Mouse (Mus musculus) ES-E14 (cell line): ENCODE measurements around the gene Pcbp4. TPM values are rescaled to one million over a fixed set of nuclear protein-coding genes. Genes with fewer than 3 reads are reported as not detected.

ENCODE experiments used
- DNase-seq: peaks from one replicate; pipeline ENCODE4 v3.0.0-alpha.2; 2013; ENCODE audit warnings: low read depth, low spot score
- H3K27ac ChIP-seq: 2 replicates; pipeline ENCODE4 v1.5.1; 2012; ENCODE audit warnings: low read depth, mild to moderate bottlenecking, low read length, moderate library complexity, mixed read lengths; ENCODE audit not compliant: poor library complexity, insufficient read depth, severe bottlenecking
- H3K36me3 ChIP-seq: 2 replicates; pipeline ENCODE4 v1.6.1; 2012; ENCODE audit warnings: mild to moderate bottlenecking, low read length, moderate library complexity, mixed read lengths; ENCODE audit not compliant: control insufficient read depth, poor library complexity, insufficient read depth, severe bottlenecking
- H3K4me1 ChIP-seq, 2 experiments: fragments of 150-350 bp in 1 of 2; sonication (generic) in 1 of 2; 2 replicates each; pipeline ENCODE4 v1.6.1; 2012; ENCODE audit warnings: low read length in 2 of 2, mild to moderate bottlenecking in 1 of 2, mixed read lengths in 1 of 2; ENCODE audit not compliant: control insufficient read depth in 2 of 2, insufficient read depth in 2 of 2, poor library complexity in 1 of 2
- H3K4me3 ChIP-seq, 2 experiments: fragments of 150-350 bp in 1 of 2; sonication (generic) in 1 of 2; 2 replicates each; pipeline ENCODE4 v1.5.1; 2012; ENCODE audit warnings: low read length in 2 of 2, low read depth in 1 of 2, mild to moderate bottlenecking in 1 of 2, mixed read lengths in 1 of 2; ENCODE audit not compliant: insufficient read depth in 1 of 2, poor library complexity in 1 of 2, severe bottlenecking in 1 of 2
- H3K9ac ChIP-seq: 2 replicates; pipeline ENCODE4 v1.6.1; 2012; ENCODE audit warnings: low read depth, mild to moderate bottlenecking, low read length, mixed read lengths; ENCODE audit not compliant: poor library complexity, insufficient read depth, severe bottlenecking
- H3K9me3 ChIP-seq: fragments of 150-350 bp; sonication (generic); 2 replicates; pipeline ENCODE4 v1.6.1; 2012; ENCODE audit warnings: low read depth, mild to moderate bottlenecking, low read length; ENCODE audit not compliant: control insufficient read depth, insufficient read depth
- CHD2 ChIP-seq: IDR thresholded peaks from 2 replicates; pipeline ENCODE4 v1.6.1; 2014; ENCODE audit warnings: mild to moderate bottlenecking, low read depth, low read length, inconsistent platforms
- HCFC1 ChIP-seq: IDR thresholded peaks from 2 replicates; pipeline ENCODE4 v1.6.1; 2012; ENCODE audit warnings: low read length, inconsistent platforms, borderline replicate concordance; ENCODE audit not compliant: insufficient read depth
- MAFK ChIP-seq: IDR thresholded peaks from 2 replicates; pipeline ENCODE4 v1.6.1; 2014; ENCODE audit warnings: mild to moderate bottlenecking, low read depth, low read length, inconsistent platforms; ENCODE audit not compliant: insufficient read depth
- ZC3H11A ChIP-seq: IDR thresholded peaks from 2 replicates; pipeline ENCODE4 v1.6.1; 2012; ENCODE audit warnings: low read depth, mild to moderate bottlenecking, inconsistent platforms, low read length, borderline replicate concordance
- ZNF384 ChIP-seq: IDR thresholded peaks from 2 replicates; pipeline ENCODE4 v1.6.1; 2012; ENCODE audit warnings: low read depth, low read length, inconsistent platforms
- in situ Hi-C, 2 experiments: fragments of 600-800 bp; cut with MboI; formaldehyde crosslinking; loops; one replicate each; pipeline ENCODE4 v1.15.1; 2025; ENCODE audit warnings: low sequenced_read_pairs in 2 of 2, inconsistent platforms in 1 of 2; ENCODE audit not compliant: unreplicated experiment in 2 of 2
- total RNA-seq: library from RNA; depleted of rRNA; stranded (reverse); fragments of 300-350 nt; gene quantifications from 2 replicates; pipeline ENCODE4 v1.2.3, GENCODE M21; 2012

Pcbp4 gene
- total RNA-seq, 1 experiment = 140 TPM

DNA sequence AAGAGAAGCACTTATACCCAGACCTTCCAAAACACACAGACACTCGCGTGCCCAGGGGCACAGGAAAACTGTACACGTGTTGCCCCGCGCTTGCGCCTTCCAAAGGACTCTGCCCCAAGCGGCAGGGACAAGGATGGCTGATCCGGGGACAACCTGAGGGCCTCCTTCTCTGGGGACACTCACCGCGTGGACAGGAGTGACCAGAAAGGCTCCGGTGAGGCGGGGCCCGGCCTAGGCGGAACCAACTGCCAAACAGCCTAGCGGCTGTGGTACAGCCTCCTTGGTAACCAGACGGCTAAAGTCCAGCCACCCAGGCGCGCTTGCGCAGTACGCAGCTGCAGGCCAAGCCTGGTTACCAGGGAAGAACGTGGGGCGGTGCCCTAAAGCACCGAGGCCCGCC lies 5.7 kb upstream of the Pcbp4 start, which contains the start of the genes Abhd14b and Abhd14a:
Gene Abhd14b, plus strand, starts transcription at position 112 of the 400 bp plus-strand sequence.
Gene Abhd14a, minus strand, starts transcription at position 331 of the 400 bp plus-strand sequence.
- Histone ChIP-seq H3K36me3 (no peaks in the 10 kb centered on the region), H3K9me3 (no peaks in the 10 kb centered on the region), H3K9ac (peak within 1 kb of the TSS; percentile 75), H3K4me1 (peaks cover 7 to 24% of the 10 kb centered on the region in 2 experiments; a peak in 3 of 4 replicates), H3K4me3 (peak within 1 kb of the TSS; percentile 76 to 82), H3K27ac (no peak within 1 kb of the TSS)
- TF ChIP-seq MAFK = no peak
- no peak for TF ChIP-seq HCFC1
- no peak for TF ChIP-seq CHD2
- TF ChIP-seq ZNF384 = no peak
- TF ChIP-seq ZC3H11A = no peak
- DNase-seq = peak; percentile 73
- in situ Hi-C loops = no loop called here

DNA sequence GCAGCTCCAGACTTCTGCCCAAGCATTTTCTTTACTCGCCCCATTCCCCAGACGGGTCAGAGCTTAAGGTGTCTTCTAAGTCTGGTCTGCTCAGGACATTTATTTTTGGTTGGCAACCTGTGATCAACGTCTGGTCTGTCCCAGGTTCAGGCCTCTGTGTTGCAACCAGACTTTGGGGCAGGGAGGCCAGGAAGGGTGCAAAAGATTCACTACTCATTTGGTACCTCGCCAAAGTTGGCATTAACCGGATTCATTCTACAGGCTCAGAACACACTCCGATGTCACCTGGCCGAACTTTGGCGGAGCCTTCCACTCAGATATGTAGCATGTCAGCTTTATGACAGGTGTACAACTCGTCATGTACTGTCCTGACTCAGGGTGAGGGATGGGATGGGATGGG lies 5.1 kb upstream of the Pcbp4 start:
- H3K27ac ChIP-seq = no peak overlapping the region
- TF ChIP-seq HCFC1 = no peak
- TF ChIP-seq CHD2 = no peak
- TF ChIP-seq MAFK = no peak
- no peak for TF ChIP-seq ZC3H11A
- no peak for TF ChIP-seq ZNF384
- no peaks in the 10 kb centered on the region for H3K9me3 ChIP-seq
- in situ Hi-C loops = no loop called here
- H3K4me3 ChIP-seq = peak overlapping the region in 1 of 2 experiments; percentile 82; a peak in 1 of 4 replicates
- no peak overlapping the region for H3K9ac ChIP-seq
- H3K36me3 ChIP-seq = no peaks in the 10 kb centered on the region
- H3K4me1 ChIP-seq = peaks cover 7 to 26% of the 10 kb centered on the region in 2 experiments; a peak in 3 of 4 replicates
- no peak for DNase-seq

DNA sequence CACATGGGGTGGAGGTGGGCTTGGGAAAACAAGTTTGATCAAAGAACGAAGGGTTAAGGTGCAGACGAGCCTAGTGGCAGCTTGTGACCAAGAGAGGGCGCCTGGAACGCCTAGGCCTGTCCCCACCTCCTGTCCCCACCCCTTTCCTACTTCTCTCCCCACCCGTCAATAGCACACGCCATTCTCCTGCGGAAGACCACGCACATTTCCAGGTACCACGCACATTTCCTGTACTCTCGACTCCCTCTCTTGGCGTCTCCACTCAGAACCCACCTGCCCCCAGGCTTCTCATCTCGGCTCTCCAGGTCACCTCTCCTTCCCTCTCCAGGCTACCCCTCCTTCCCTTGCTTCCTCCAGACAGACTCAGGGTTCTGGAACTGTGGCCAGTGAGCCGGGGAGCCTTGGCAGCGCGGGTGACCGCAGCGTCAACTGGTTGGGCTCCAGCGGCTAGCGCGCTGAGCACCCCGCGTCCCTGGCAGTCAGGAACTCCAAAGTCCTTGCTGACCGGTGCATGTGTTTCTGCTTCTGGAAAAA lies 4.5 kb upstream of the Pcbp4 start:
- no peak for DNase-seq
- Histone ChIP-seq H3K9me3 (no peaks in the 10 kb centered on the region), H3K9ac (peak overlapping the region; percentile 72), H3K4me1 (peaks cover 7 to 26% of the 10 kb centered on the region in 2 experiments; a peak in 3 of 4 replicates), H3K27ac (no peak overlapping the region), H3K4me3 (peak overlapping the region; percentile 71; a peak in 3 of 4 replicates), H3K36me3 (no peaks in the 10 kb centered on the region)
- TF ChIP-seq HCFC1 (no peak), ZC3H11A (no peak), ZNF384 (no peak), CHD2 (no peak), MAFK (no peak)
- in situ Hi-C loops = no loop called here

DNA sequence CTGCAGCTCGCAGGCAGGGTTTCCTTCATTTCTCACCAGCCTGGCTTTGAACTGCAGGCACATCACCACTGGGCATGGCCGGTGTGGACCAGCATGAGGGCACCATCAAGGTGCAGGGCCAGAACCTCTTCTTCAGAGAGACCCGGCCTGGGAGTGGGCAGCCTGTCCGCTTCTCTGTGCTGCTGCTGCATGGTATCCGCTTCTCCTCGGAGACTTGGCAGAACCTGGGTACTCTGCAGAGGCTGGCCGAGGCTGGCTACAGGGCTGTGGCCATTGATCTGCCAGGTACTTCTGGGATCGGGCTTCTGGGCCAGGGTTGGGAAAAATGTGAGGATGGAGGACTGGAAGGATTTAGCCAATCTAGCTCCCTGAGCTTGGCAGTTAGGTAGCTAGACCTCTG lies 3.1 kb upstream of the Pcbp4 start:
- TF ChIP-seq CHD2 (no peak), HCFC1 (no peak), ZNF384 (no peak), MAFK (no peak), ZC3H11A (no peak)
- Histone ChIP-seq H3K9me3 (no peaks in the 10 kb centered on the region), H3K27ac (no peak overlapping the region), H3K9ac (no peak overlapping the region), H3K36me3 (no peaks in the 10 kb centered on the region), H3K4me1 (peaks cover 7 to 26% of the 10 kb centered on the region in 2 experiments; a peak in 3 of 4 replicates), H3K4me3 (no peak overlapping the region)
- DNase-seq = no peak
- in situ Hi-C loops = no loop called here
